Comparison of ENCODE assay signal across 7 mouse cellular contexts in the genomic region with DNA sequence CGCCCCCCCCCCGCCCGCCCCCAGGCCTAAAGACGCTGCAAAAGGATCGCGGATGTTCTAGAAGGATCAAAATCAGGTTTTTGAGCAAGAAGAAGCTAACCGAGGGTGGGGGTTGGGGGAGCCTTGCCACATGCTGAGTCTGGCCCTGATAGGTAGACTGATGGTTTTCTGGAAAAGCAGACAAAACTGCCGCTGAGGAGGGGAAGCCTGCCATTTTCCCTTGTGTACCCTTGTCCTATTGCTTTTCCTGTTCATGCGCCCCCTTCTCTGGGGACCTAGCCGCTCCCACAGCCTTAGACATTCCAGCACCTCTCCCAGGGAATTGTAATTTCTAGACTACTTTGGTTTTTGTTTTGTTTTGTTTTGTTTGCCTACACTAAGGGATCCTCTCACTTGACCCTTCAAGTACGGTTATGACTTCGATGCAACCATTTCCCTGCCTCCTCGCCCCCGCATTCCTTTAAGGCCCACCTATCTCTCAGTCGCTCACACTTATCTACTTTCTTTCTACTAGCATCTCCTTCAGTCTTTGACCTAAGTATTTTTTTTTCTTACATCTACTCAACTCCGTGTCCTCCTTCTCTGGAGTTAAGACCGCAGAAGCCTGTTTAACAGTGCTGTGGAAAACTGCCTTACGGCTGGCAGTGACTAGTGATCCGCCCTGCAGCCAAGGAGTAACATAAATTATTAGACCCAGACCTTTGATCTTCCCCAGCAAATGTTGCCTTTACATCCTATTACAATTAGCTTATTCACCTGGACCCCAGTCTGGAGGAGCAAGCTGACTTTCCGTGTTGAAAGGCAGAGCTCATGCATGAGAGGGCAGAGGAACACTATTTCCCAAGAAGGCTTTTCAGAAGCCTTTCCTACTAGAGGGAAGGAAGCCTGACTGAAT. TPM values are rescaled to one million over a fixed set of nuclear protein-coding genes. Genes with fewer than 3 reads are reported as not detected.
A peak's percentile ranks its signal among the peaks of the same experiment; 100 is the strongest.
DNase-seq lines count a peak whose midpoint lies in the region; ATAC-seq and TF ChIP-seq lines count a peak whose summit lies in the region.

No protein-coding gene starts in this region.

- peak; percentile 36 for DNase-seq in lung, embryonic 14.5 days
- no peak for DNase-seq in lung, postnatal 25 days (ENCODE audit: low spot score)
- DNase-seq in cerebellum, postnatal 14 days, result peak; percentile 27 to 39
- peak; percentile 47 for DNase-seq in limb, embryonic 11.5 days (ENCODE audit: low spot score)
- DNase-seq in frontal cortex, postnatal 10 days (ENCODE audit: low spot score in 2 of 2), result no peak

- H3K27ac ChIP-seq in lung, embryonic 14.5 days (ENCODE audit: low read depth), result peak overlapping the region; percentile 93
- peak overlapping the region; percentile 97 for H3K27ac ChIP-seq in heart, embryonic 15.5 days
- peak overlapping the region; percentile 47; the same call in 1 of the 2 replicates for H3K27ac ChIP-seq in limb, embryonic 11.5 days (replicated peaks; ENCODE audit: low read depth, low read length)
- no peak overlapping the region for H3K27ac ChIP-seq in neural tube, embryonic 14.5 days (ENCODE audit: low read depth, low read length)

- no peaks in the 10 kb centered on the region for H3K36me3 ChIP-seq in lung, embryonic 14.5 days (ENCODE audit: insufficient read depth)
- H3K36me3 ChIP-seq in heart, embryonic 15.5 days, result no peaks in the 10 kb centered on the region; the same call in 1 of the 2 replicates
- no peaks in the 10 kb centered on the region for H3K36me3 ChIP-seq in limb, embryonic 11.5 days (ENCODE audit: control insufficient read depth, insufficient read depth, low read length)
- H3K36me3 ChIP-seq in neural tube, embryonic 14.5 days (ENCODE audit: control insufficient read depth, insufficient read depth, low read length), result no peaks in the 10 kb centered on the region

- no peak for TF ChIP-seq CTCF in lung, embryonic 14.5 days (IDR thresholded peaks at IDR 0.05; ENCODE audit: low read depth)

- no peaks in the 10 kb centered on the region for H3K27me3 ChIP-seq in lung, embryonic 14.5 days (ENCODE audit: insufficient read depth, low read length)
- H3K27me3 ChIP-seq in heart, embryonic 15.5 days, result no peaks in the 10 kb centered on the region
- H3K27me3 ChIP-seq in limb, embryonic 11.5 days (ENCODE audit: control insufficient read depth, insufficient read depth, low read length), result no peaks in the 10 kb centered on the region
- H3K27me3 ChIP-seq in neural tube, embryonic 14.5 days (ENCODE audit: control insufficient read depth, insufficient read depth, low read length), result no peaks in the 10 kb centered on the region

- H3K4me2 ChIP-seq in lung, embryonic 14.5 days, result peak overlapping the region; percentile 66
- H3K4me2 ChIP-seq in heart, embryonic 15.5 days, result peak overlapping the region; percentile 81
- peak overlapping the region; percentile 85 for H3K4me2 ChIP-seq in limb, embryonic 11.5 days (ENCODE audit: low read depth, severe bottlenecking)
- H3K4me2 ChIP-seq in neural tube, embryonic 14.5 days (ENCODE audit: low read depth, low read length), result peak overlapping the region; percentile 99

- ATAC-seq in lung, embryonic 14.5 days (ENCODE audit: insufficient read depth), result peak; percentile 1; the same call in 1 of the 2 replicates
- no peak for ATAC-seq in heart, embryonic 15.5 days (replicated peaks; ENCODE audit: insufficient number of reproducible peaks, insufficient read depth, low FRiP score, low read depth)
- ATAC-seq in limb, embryonic 11.5 days (ENCODE audit: insufficient number of reproducible peaks, low FRiP score, low TSS enrichment, low read depth), result no peak
- ATAC-seq in neural tube, embryonic 14.5 days (ENCODE audit: low read depth), result peak; percentile 6; the same call in 1 of the 2 replicates

- peak overlapping the region; percentile 79 for H3K9ac ChIP-seq in lung, embryonic 14.5 days
- peak overlapping the region; percentile 83 for H3K9ac ChIP-seq in heart, embryonic 15.5 days
- H3K9ac ChIP-seq in limb, embryonic 11.5 days (ENCODE audit: low read length), result peak overlapping the region; percentile 70
- H3K9ac ChIP-seq in neural tube, embryonic 14.5 days (replicated peaks; ENCODE audit: low read depth, low read length), result peak overlapping the region; percentile 67

- 22% methylated on average over 20 of the region's 20 CpGs for WGBS in lung, embryonic 14.5 days
- WGBS in heart, embryonic 15.5 days, result 20% methylated on average over 20 of the region's 20 CpGs
- WGBS in limb, embryonic 11.5 days, result 29% methylated on average over 18 of the region's 20 CpGs
- 35% methylated on average over 20 of the region's 20 CpGs for WGBS in neural tube, embryonic 14.5 days

- peak overlapping the region; percentile 70 for H3K4me3 ChIP-seq in lung, embryonic 14.5 days (ENCODE audit: low read depth, low read length)
- peak overlapping the region; percentile 94 for H3K4me3 ChIP-seq in heart, embryonic 15.5 days
- peak overlapping the region; percentile 66 for H3K4me3 ChIP-seq in limb, embryonic 11.5 days (ENCODE audit: low read depth, low read length)
- peak overlapping the region; percentile 55 for H3K4me3 ChIP-seq in neural tube, embryonic 14.5 days (ENCODE audit: low read depth, low read length)

- H3K4me1 ChIP-seq in lung, embryonic 14.5 days (ENCODE audit: insufficient read depth), result peaks cover 18% of the 10 kb centered on the region
- H3K4me1 ChIP-seq in heart, embryonic 15.5 days (replicated peaks), result peaks cover 41% of the 10 kb centered on the region
- H3K4me1 ChIP-seq in limb, embryonic 11.5 days (ENCODE audit: control insufficient read depth, insufficient read depth, low read length), result peaks cover 3% of the 10 kb centered on the region; the same call in 1 of the 2 replicates
- H3K4me1 ChIP-seq in neural tube, embryonic 14.5 days (ENCODE audit: control insufficient read depth, insufficient read depth, low read length), result no peaks in the 10 kb centered on the region

- no peaks in the 10 kb centered on the region for H3K9me3 ChIP-seq in lung, embryonic 14.5 days (ENCODE audit: low read depth, low read length)
- H3K9me3 ChIP-seq in heart, embryonic 15.5 days (replicated peaks), result no peaks in the 10 kb centered on the region
- no peaks in the 10 kb centered on the region for H3K9me3 ChIP-seq in limb, embryonic 11.5 days (ENCODE audit: control insufficient read depth, low read length)
- no peaks in the 10 kb centered on the region for H3K9me3 ChIP-seq in neural tube, embryonic 14.5 days (ENCODE audit: control insufficient read depth, low read length)

RNA-seq across cellular contexts. Expression of gene 1810062G17Rik, which starts 0.8 kb away (rescaled TPM):
- polyA plus RNA-seq in lung, embryonic 14.5 days (2014; fragmentation: Nextera tagmentation; extraction: Ambion mirVana), result 3.3 TPM in 2 replicates
- 0.92 and 1.6 TPM in 2 replicates for polyA plus RNA-seq in heart, embryonic 15.5 days (2015; fragmentation: Nextera tagmentation; extraction: Ambion mirVana)
- 0.43 and 0.61 TPM in 2 replicates for polyA plus RNA-seq in limb, embryonic 11.5 days (2014; fragmentation: Nextera tagmentation; extraction: Ambion mirVana)
- polyA plus RNA-seq in neural tube, embryonic 14.5 days (2014; fragmentation: Nextera tagmentation; extraction: Ambion mirVana), result 0.50 TPM in 1 of 2 replicates, not detected in the other

RNA-seq across cellular contexts. Expression of gene Anxa5, which starts 0.8 kb away (rescaled TPM):
- 348 and 359 TPM in 2 replicates for polyA plus RNA-seq in lung, embryonic 14.5 days (2014; fragmentation: Nextera tagmentation; extraction: Ambion mirVana)
- polyA plus RNA-seq in heart, embryonic 15.5 days (2015; fragmentation: Nextera tagmentation; extraction: Ambion mirVana), result 359 and 472 TPM in 2 replicates
- polyA plus RNA-seq in limb, embryonic 11.5 days (2014; fragmentation: Nextera tagmentation; extraction: Ambion mirVana), result 113 and 132 TPM in 2 replicates
- polyA plus RNA-seq in neural tube, embryonic 14.5 days (2014; fragmentation: Nextera tagmentation; extraction: Ambion mirVana), result 27.8 and 131 TPM in 2 replicates

RNA-seq across cellular contexts. Expression of gene Gm11549, which starts 45.1 kb away (rescaled TPM):
- polyA plus RNA-seq in lung, embryonic 14.5 days (2014; fragmentation: Nextera tagmentation; extraction: Ambion mirVana), result 0.12 and 0.16 TPM in 2 replicates
- 0.46 and 0.60 TPM in 2 replicates for polyA plus RNA-seq in heart, embryonic 15.5 days (2015; fragmentation: Nextera tagmentation; extraction: Ambion mirVana)
- not detected in 2 replicates for polyA plus RNA-seq in limb, embryonic 11.5 days (2014; fragmentation: Nextera tagmentation; extraction: Ambion mirVana)
- 0.07 and 2.5 TPM in 2 replicates for polyA plus RNA-seq in neural tube, embryonic 14.5 days (2014; fragmentation: Nextera tagmentation; extraction: Ambion mirVana)

Comparison
In these comparisons a context has a peak if more than half of its experiments do, and no peak if none do; other contexts are left out.
1. DNase-seq: peak in lung, embryonic 14.5 days (single experiment), cerebellum, postnatal 14 days (2 of 2) and limb, embryonic 11.5 days (single experiment); none in lung, postnatal 25 days (single experiment) and frontal cortex, postnatal 10 days (0 of 2).
2. ATAC-seq: peak in lung, embryonic 14.5 days (single experiment) and neural tube, embryonic 14.5 days (single experiment); none in heart, embryonic 15.5 days (single experiment) and limb, embryonic 11.5 days (single experiment).
3. Peak in every context shown above with its lines, with median percentiles within 50 percentile points of each other: H3K4me2 ChIP-seq, H3K4me3 ChIP-seq and H3K9ac ChIP-seq.